Mouse (Mus musculus) ES-CJ7 (cell line): ENCODE measurements around the gene Slc17a9.
"Not testable (repeated sequence)": the region's sequence is repeated elsewhere in the genome, so short reads cannot be mapped to it uniquely, and the experiment has no call there.

Experiments
- DNase-seq: peaks from one replicate; pipeline ENCODE4 v3.0.0; 2011; ENCODE audit warnings: low read depth, low spot score

Gene Slc17a9

GRCm38 (mm10) chr2:180710276-180711155 is 14.5 kb upstream of the Slc17a9 start:
- peak; percentile 22 for DNase-seq

GRCm38 (mm10) chr2:180711527-180711926 is 13.5 kb upstream of the Slc17a9 start:
- peak; percentile 86 for DNase-seq

GRCm38 (mm10) chr2:180712037-180712689 is 12.9 kb upstream of the Slc17a9 start:
- no peak for DNase-seq

DNA sequence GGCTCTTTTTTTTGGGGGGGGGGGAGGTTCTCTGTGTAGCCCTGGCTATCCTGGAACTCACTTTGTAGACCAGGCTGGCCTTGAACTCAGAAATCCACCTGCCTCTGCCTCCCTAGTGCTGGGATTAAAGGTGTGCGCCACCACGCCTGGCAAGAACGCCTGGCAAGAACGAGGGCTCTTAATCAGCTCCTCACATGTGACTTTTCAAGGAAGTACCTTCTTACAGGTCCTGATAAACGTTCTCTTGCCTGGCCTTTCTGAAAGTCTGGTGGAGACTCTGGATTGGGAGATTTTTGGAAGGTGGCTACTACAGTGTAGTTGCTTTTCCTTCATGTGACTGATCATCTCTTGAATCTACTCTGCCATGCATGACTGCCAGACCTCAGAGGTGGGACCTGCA is 2.3 kb upstream of the Slc17a9 start:
- DNase-seq = not testable (repeated sequence)

- DNase-seq = no peak
Measured at GRCm38 (mm10) chr2:180723865-180724264, 1.2 kb upstream of the Slc17a9 start.

DNA sequence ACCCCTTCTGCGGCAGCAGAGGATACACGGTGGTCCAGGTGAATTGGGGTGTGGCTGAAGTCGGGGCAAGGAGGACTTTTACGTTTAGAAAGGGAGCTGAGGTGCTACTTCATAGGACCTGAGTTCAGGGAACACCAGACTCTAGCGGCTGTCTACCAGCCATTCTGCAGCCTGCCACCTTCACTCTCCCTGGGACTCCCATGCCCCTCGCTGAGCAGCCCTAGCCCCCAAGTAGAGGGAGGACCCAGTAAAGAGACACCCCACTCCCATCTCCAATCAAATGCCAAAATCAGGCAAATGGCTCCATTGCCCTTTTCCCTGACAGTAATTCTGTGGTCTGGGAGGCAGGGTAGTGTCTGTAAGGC is 333 bp downstream of the Slc17a9 start:
- no peak for DNase-seq

DNA sequence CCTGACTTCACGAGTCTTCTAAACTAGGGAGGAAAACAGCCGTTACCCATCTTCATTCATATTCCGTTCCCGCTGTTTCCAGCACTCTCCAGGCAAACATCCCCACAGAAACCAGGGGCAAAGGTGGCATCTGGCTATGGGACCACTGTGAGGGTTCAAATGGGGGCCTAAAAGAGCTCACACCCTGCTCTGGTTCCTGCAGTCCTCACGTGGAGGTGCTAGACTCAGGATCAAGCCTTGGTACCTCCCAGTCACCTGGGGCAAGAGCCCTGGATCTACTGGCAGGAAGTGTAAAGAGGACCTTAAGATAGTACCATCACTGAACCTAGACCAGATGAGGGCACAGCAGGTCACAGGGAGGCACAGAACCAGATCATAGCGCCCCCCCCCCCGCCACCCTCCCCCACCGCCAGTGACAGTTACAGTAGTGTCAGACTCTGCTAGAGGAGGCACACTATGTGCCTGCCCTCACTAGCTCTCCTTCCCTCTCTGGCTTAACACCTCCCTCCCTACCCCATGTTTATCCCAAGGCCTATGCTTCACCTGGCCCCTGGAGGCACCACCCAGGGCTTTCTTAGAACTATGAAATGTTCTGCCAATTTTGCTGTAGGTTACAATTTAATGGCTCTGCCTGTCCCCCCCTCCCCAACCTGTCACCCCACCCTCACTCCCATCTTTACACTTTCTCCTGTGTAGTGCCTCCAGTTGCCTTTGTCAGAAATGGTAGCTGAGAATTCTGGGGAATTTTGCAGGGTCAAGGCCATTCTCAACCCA is 980 bp downstream of the Slc17a9 start:
- no peak for DNase-seq

- peak; percentile 62 for DNase-seq
Measured at GRCm38 (mm10) chr2:180726658-180727442, 1.8 kb downstream of the Slc17a9 start.

DNA sequence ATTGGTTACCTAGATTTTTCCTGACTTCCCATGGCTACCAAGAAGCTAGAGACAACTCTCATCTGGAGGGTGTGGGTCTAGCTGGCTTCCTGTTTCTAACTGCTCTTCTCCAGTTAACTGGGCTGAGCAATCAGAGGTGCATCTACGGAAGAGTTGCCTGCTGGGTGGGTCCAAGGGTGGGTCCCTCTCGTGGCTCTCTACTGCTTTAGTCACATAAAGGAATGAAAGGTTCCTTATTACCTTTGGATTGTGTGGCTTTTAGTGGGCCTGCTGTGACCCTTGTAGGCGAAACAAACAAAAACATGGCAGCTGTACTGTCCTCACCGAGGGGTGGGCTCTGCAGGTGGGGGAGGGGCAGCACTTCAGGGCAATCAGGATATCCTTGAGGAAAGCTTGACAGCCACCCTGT is 2.6 kb downstream of the Slc17a9 start:
- peak; percentile 96 for DNase-seq

- no peak for DNase-seq
Measured at GRCm38 (mm10) chr2:180731036-180731435, 6.0 kb downstream of the Slc17a9 start.

DNA sequence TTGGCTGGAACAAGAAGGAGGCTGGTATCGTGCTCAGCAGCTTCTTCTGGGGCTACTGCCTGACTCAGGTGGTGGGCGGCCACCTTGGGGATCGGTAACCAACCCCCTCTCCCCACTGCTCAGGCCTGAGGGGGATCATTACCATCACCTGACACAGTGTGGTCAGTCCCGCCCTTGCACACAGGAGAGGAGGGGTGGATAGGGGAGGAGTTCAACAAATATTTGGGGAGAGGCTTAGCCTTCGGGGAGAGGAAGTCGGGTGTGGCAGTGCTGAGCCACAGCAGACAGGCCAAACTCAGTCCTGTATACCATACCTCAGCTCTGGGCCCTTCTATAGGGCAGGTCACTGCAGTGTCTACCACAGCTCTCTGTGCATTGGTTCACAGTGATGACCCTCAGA is 6.9 kb downstream of the Slc17a9 start:
- peak; percentile 71 for DNase-seq

DNA sequence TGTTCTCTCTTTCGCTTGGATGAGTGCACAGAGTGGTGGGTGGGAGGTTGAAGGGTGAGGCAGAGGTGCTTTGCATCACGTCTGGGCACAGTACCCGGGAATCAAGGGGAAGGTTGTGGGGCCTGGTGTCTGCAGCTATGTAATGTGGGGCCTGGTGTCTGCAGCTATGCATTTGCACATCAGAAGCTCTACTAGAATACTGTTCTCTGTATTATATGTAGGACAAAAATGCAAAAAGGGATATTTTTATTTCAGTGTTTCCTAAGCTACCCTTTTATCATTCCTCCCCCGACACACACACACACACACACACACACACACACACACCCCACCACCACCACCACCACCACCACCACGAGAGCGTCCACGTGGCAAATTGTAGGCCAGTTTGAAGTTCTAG is 10.2 kb downstream of the Slc17a9 start:
- no peak for DNase-seq

DNA sequence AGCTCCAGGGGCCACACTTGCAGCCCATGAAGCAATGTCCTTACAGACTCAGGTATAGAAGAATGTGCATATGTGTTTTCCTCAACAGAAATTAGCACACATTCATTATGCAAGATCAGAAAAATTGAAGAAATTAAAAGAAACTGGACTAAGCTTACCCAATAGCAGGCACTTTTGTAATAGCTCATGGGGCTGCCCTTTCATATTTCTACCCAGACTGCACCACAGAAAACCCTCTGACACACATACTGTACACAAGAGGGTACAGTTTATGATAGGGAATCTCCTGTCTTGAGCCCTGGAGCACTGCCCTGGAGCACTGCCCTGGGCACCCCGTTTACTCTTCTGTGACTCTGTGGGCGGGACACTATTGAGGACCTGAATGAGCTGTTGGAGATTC is 12.9 kb downstream of the Slc17a9 start:
- no peak for DNase-seq

GRCm38 (mm10) chr2:180740349-180740748 is 15.3 kb downstream of the Slc17a9 start:
- DNase-seq = peak; percentile 93

DNA sequence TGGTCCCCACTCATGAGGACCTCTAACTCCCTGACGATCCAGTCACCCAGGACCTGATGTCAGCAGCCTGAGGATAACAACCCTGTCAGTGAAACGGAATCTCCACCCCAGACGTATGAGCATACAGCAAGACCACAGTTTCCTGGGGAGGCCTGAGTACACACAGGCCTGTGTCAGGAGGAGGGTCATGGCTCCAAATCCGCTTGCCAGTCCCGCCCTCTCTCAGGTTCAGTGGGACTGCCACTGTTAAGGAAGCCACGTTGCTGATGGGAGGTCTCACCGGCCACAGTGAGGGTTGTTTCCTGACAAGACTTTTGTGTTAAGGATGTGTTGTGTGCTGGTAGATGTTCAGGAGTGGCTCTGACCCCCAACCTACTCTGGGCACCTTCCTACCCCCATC is 16.4 kb downstream of the Slc17a9 start:
- no peak for DNase-seq

DNA sequence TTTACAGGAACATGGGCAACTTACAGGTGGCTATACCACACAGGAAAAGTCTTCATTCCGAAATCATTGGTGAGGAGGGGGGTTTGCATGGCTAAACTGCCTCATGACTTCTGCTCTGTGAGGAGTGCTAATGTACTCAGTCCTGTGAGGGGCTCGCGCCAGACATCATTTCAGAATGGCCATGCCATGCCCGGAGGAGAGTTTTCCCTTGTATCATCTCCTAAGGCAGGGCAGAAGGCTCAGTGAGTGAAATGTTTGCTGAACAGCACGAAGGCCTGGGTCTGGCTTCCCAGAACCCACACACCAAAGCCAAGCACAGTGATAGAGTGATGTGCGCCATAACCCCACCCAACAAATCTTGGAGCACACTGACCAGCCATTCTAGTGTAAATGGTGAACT is 17.8 kb downstream of the Slc17a9 start:
- DNase-seq = no peak

DNA sequence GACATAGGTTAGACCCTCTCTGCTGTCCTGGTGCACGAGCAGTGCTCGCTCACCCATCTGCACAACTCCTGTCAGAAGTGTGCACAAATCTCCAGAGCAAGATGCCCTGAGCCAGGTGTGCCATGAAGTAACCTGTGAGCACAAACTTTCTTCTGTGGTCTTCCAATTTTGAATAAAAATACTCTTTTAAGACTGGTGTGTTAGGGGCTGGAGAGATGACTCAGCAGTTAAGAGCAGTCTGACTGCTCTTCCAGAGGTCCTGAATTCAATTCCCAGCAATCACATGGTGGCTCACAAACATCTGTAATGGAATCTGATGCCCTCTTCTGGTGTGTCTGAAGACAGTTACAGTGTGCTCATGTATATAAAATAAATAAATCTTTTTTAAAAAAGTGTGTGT is 18.3 kb downstream of the Slc17a9 start:
- no peak for DNase-seq

- DNase-seq = peak; percentile 92
Measured at GRCm38 (mm10) chr2:180745248-180745927, 20.3 kb downstream of the Slc17a9 start.

DNA sequence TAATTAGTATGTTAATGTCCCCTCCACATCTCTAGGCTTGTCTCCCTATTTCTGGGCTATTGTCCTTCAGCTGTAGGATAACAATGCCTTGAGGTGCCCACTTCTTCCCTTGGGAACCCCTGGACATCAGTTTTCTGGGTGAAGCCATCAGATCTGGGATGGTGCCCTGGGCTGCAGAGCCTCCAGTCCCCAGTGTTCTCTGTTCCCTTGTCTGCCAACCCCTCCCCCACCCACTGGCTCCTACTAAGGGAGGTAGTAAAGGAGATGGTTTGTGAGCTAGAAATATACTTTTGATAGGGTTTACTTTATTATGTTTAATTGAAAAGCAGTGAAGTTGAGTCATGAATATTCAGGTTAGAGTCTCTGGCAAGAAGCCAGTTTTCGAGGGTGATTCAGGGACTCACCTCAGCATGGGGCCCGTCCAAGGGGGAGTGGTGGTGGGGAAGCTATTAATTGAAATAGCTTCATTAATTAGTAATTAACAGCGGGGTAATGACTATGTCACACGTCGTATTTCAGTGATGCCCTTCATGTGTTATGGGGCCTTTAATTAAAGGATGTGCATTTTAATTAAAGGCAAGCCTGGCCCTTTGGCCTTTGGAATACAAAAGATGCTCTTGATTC is 21.6 kb downstream of the Slc17a9 start:
- DNase-seq = no peak

DNA sequence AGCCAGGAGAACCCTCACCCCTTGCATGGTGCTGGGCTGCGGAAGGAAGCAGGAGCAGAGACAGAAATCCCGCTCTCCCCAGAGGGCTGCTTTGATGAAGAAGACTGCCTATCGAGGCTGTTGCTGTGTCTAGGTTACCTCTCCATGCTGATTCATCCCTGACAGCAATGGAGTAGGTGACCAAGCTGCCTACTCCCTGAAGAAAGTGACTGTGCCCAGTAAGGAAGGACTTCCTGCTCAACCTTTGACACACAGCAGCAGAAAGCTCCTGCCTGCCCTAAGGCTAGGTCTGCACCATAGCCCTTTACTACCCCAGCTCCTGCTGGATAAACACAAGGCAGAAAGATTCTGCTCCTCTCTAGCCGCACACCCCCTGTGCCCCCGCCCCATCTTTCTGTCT is 23.8 kb downstream of the Slc17a9 start:
- no peak for DNase-seq
